Mouse (Mus musculus) ES-E14 (cell line): ENCODE results near the gene Cdhr3.

ENCODE experiments used
- CHD2 ChIP-seq: IDR thresholded peaks from 2 replicates; pipeline ENCODE4 v1.6.1; 2014; ENCODE audit warnings: mild to moderate bottlenecking, low read depth, low read length, inconsistent platforms
- ZNF384 ChIP-seq: IDR thresholded peaks from 2 replicates; pipeline ENCODE4 v1.6.1; 2012; ENCODE audit warnings: low read depth, low read length, inconsistent platforms

DNA sequence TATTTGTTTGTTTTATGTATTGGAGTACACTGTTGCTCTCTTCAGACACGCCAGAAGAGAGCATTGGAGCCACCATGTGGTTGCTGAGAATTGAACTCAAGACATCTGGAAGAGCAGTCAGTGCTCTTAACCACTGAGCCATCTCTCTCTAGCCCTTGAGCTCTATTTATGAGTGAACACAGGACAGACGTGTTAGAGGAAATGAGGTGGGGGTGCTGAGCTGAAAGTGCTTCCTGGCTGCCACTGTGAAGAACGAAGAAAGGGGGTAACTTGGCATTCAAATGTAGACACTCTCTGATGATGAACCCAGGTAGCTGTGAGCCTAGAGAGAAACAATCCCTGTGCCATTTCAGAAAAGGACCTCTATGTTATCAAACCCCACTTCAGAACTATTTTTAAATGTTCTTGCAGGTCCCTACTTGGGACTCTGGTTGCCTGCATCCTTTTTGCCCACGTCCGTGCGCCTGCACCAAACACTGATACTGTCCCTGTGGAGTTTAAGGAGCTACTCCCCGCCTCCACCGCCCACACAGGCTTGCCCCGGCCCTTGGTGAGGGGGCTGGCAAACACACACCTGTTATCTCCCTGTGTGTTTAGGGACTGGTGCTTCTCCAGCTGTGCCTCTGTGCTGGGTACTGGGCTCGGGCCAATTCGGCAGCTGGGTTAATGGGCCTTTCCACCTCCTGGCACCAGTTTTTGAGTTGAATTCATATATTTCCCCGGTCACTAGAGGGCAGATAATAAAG lies 58.2 kb downstream of the Cdhr3 start:
- TF ChIP-seq CHD2 (no peak), ZNF384 (no peak)
